In the genomic region with DNA sequence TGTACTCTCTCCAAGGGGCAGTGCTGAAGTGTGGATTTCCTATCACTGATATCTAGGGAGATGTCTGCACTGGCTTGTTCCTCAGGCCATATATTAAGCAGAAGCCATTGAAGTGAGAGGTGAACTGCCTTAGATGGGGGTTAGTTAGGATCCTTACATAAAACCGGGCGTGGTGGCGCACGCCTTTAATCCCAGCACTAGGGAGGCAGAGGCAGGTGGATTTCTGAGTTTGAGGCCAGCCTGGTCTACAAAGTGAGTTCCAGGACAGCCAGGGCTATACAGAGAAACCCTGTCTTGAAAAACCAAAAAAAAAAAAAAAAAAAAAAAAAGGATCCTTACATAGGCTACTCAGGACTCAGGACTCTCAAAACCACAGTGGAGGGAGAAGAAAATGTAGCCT, we compare ENCODE assay signal across 8 mouse cellular contexts. TPM values are rescaled to one million over a fixed set of nuclear protein-coding genes. Genes with fewer than 3 reads are reported as not detected.
DNase-seq lines count a peak whose midpoint lies in the region; ATAC-seq and TF ChIP-seq lines count a peak whose summit lies in the region.
"Not testable (repeated sequence)": the region's sequence is repeated elsewhere in the genome, so short reads cannot be mapped to it uniquely, and the experiment has no call there.

No protein-coding gene starts in this region.

- H3K27me3 ChIP-seq in MEL (ENCODE audit: control insufficient read depth in 1 of 2, insufficient read depth in 2 of 2, low read length in 2 of 2); heart, embryonic 12.5 days (replicated peaks); hindbrain, embryonic 15.5 days; liver, embryonic 16.5 days (ENCODE audit: control insufficient read depth, insufficient read depth, low read depth, low read length); midbrain, embryonic 15.5 days (replicated peaks); stomach, embryonic 14.5 days (ENCODE audit: control insufficient read depth, insufficient read depth, low read length): not testable (repeated sequence)
- H3K27me3 ChIP-seq in forebrain, embryonic 10.5 days (ENCODE audit: poor library complexity, severe bottlenecking), result peaks cover 14% of the 10 kb centered on the region

- not testable (repeated sequence) for TF ChIP-seq EP300 in MEL (IDR thresholded peaks at IDR 0.05; ENCODE audit: low read depth in 1 of 2, low read length in 2 of 2)

- H3K4me2 ChIP-seq in heart, embryonic 12.5 days, result peak overlapping the region; percentile 75
- peak overlapping the region; percentile 88 for H3K4me2 ChIP-seq in hindbrain, embryonic 15.5 days
- H3K4me2 ChIP-seq in liver, embryonic 16.5 days (ENCODE audit: low read depth, low read length), result peak overlapping the region; percentile 96; the same call in 1 of the 2 replicates
- H3K4me2 ChIP-seq in midbrain, embryonic 15.5 days, result peak overlapping the region; percentile 94
- not testable (repeated sequence) for H3K4me2 ChIP-seq in stomach, embryonic 14.5 days (replicated peaks; ENCODE audit: low read depth, low read length)

- not testable (repeated sequence) for TF ChIP-seq POLR2A in MEL (IDR thresholded peaks at IDR 0.05; ENCODE audit: control insufficient read depth in 1 of 2, insufficient read depth in 1 of 2, low read depth in 1 of 2, low read length in 2 of 2, poor library complexity in 1 of 2)

- H3K36me3 ChIP-seq in MEL (ENCODE audit: control insufficient read depth in 1 of 2, insufficient read depth in 2 of 2, low read length in 2 of 2), result peaks cover 0 to 12% of the 10 kb centered on the region in 2 experiments; a peak in 2 of 4 replicates
- H3K36me3 ChIP-seq in forebrain, embryonic 10.5 days (replicated peaks), result peaks cover 23% of the 10 kb centered on the region
- H3K36me3 ChIP-seq in heart, embryonic 12.5 days, result peaks cover 15% of the 10 kb centered on the region
- peaks cover 13% of the 10 kb centered on the region for H3K36me3 ChIP-seq in hindbrain, embryonic 15.5 days
- H3K36me3 ChIP-seq in liver, embryonic 16.5 days (ENCODE audit: control insufficient read depth, insufficient read depth), result peaks cover 16% of the 10 kb centered on the region
- H3K36me3 ChIP-seq in midbrain, embryonic 15.5 days (replicated peaks), result peaks cover 14% of the 10 kb centered on the region
- peaks cover 14% of the 10 kb centered on the region for H3K36me3 ChIP-seq in stomach, embryonic 14.5 days (ENCODE audit: control insufficient read depth, insufficient read depth, low read length)

- 87% methylated on average over 4 of the region's 4 CpGs for WGBS in forebrain, embryonic 10.5 days
- 77% methylated on average over 4 of the region's 4 CpGs for WGBS in heart, embryonic 12.5 days
- WGBS in hindbrain, embryonic 15.5 days, result 83% methylated on average over 4 of the region's 4 CpGs
- 78% methylated on average over 4 of the region's 4 CpGs for WGBS in liver, embryonic 16.5 days (ENCODE audit: insufficient replicate concordance)
- 83% methylated on average over 4 of the region's 4 CpGs for WGBS in midbrain, embryonic 15.5 days
- 90% methylated on average over 4 of the region's 4 CpGs for WGBS in stomach, embryonic 14.5 days

- not testable (repeated sequence) for TF ChIP-seq RAD21 in MEL (IDR thresholded peaks at IDR 0.05; ENCODE audit: low read depth, low read length)

- peak overlapping the region; percentile 72 for H3K27ac ChIP-seq in MEL (ENCODE audit: control insufficient read depth, low read depth, low read length)
- H3K27ac ChIP-seq in forebrain, embryonic 10.5 days, result peak overlapping the region; percentile 100
- H3K27ac ChIP-seq in heart, embryonic 12.5 days (ENCODE audit: poor library complexity, severe bottlenecking), result peak overlapping the region; percentile 100
- H3K27ac ChIP-seq in hindbrain, embryonic 15.5 days (replicated peaks), result peak overlapping the region; percentile 99
- peak overlapping the region; percentile 85 for H3K27ac ChIP-seq in layer of hippocampus, adult 2 months
- peak overlapping the region; percentile 38; the same call in 1 of the 2 replicates for H3K27ac ChIP-seq in liver, embryonic 16.5 days (ENCODE audit: low read length)
- peak overlapping the region; percentile 100 for H3K27ac ChIP-seq in midbrain, embryonic 15.5 days
- H3K27ac ChIP-seq in stomach, embryonic 14.5 days (ENCODE audit: low read length), result peak overlapping the region; percentile 55

- not testable (repeated sequence) for H3K79me2 ChIP-seq in MEL (ENCODE audit: control insufficient read depth, insufficient read depth, low read length, poor library complexity)

- peak overlapping the region; percentile 44 for H3K9ac ChIP-seq in MEL (ENCODE audit: control insufficient read depth, low read depth, low read length, poor library complexity, severe bottlenecking)
- peak overlapping the region; percentile 51 for H3K9ac ChIP-seq in heart, embryonic 12.5 days
- H3K9ac ChIP-seq in hindbrain, embryonic 15.5 days, result peak overlapping the region; percentile 34; the same call in 1 of the 2 replicates
- H3K9ac ChIP-seq in liver, embryonic 16.5 days (ENCODE audit: low read depth, low read length); stomach, embryonic 14.5 days (replicated peaks; ENCODE audit: low read depth, low read length): not testable (repeated sequence)
- H3K9ac ChIP-seq in midbrain, embryonic 15.5 days, result 0 out of 2 replicates have a peak overlapping the region, but pooled peaks have one; percentile 38

- not testable (repeated sequence) for ATAC-seq in heart, embryonic 12.5 days (ENCODE audit: insufficient number of reproducible peaks, low FRiP score); hindbrain, embryonic 15.5 days (ENCODE audit: low FRiP score, low read depth); liver, embryonic 16.5 days (ENCODE audit: low read depth); midbrain, embryonic 15.5 days (replicated peaks); stomach, embryonic 14.5 days (ENCODE audit: insufficient number of reproducible peaks, insufficient read depth, low FRiP score, low read depth)

- TF ChIP-seq CTCF in MEL (IDR thresholded peaks at IDR 0.05 in 2 of 3, conservative IDR thresholded peaks at IDR 0.05 in 1 of 3; ENCODE audit: control insufficient read depth in 1 of 3, insufficient read depth in 1 of 3, low read depth in 2 of 3, low read length in 3 of 3, poor library complexity in 1 of 3, severe bottlenecking in 1 of 3); layer of hippocampus, adult 2 months (conservative IDR thresholded peaks at IDR 0.05): not testable (repeated sequence)

- H3K4me3 ChIP-seq in MEL (ENCODE audit: control insufficient read depth in 1 of 2, insufficient read depth in 1 of 2, low read depth in 2 of 2, low read length in 2 of 2), result peak overlapping the region; percentile 52 to 57
- peak overlapping the region; percentile 54 for H3K4me3 ChIP-seq in forebrain, embryonic 10.5 days
- H3K4me3 ChIP-seq in heart, embryonic 12.5 days; layer of hippocampus, adult 2 months; liver, embryonic 16.5 days (ENCODE audit: low read depth, low read length); stomach, embryonic 14.5 days (ENCODE audit: low read depth, low read length): not testable (repeated sequence)
- peak overlapping the region; percentile 43; the same call in 1 of the 2 replicates for H3K4me3 ChIP-seq in hindbrain, embryonic 15.5 days
- H3K4me3 ChIP-seq in midbrain, embryonic 15.5 days, result peak overlapping the region; percentile 45

- not testable (repeated sequence) for DNase-seq in MEL (ENCODE audit: low read depth, low spot score); forebrain, embryonic 10.5 days (ENCODE audit: extremely low spot score, low spot score); layer of hippocampus, adult 2 months (ENCODE audit: low spot score in 2 of 2)

- H3K4me1 ChIP-seq in MEL (ENCODE audit: control insufficient read depth in 1 of 2, insufficient read depth in 2 of 2, low read length in 2 of 2), result peaks cover 4 to 28% of the 10 kb centered on the region in 2 experiments
- H3K4me1 ChIP-seq in forebrain, embryonic 10.5 days, result peaks cover 83% of the 10 kb centered on the region
- H3K4me1 ChIP-seq in heart, embryonic 12.5 days (replicated peaks), result peaks cover 76% of the 10 kb centered on the region
- H3K4me1 ChIP-seq in hindbrain, embryonic 15.5 days (replicated peaks), result peaks cover 61% of the 10 kb centered on the region
- H3K4me1 ChIP-seq in liver, embryonic 16.5 days (ENCODE audit: control insufficient read depth, low read depth, low read length), result peaks cover 66% of the 10 kb centered on the region
- H3K4me1 ChIP-seq in midbrain, embryonic 15.5 days, result peaks cover 63% of the 10 kb centered on the region
- H3K4me1 ChIP-seq in stomach, embryonic 14.5 days (ENCODE audit: control insufficient read depth, insufficient read depth, low read length), result peaks cover 57% of the 10 kb centered on the region

- not testable (repeated sequence) for H3K9me3 ChIP-seq in MEL (replicated peaks; ENCODE audit: insufficient read depth, low read length); forebrain, embryonic 10.5 days; heart, embryonic 12.5 days (replicated peaks); hindbrain, embryonic 15.5 days; liver, embryonic 16.5 days (replicated peaks; ENCODE audit: control insufficient read depth, low read length); midbrain, embryonic 15.5 days; stomach, embryonic 14.5 days (ENCODE audit: control insufficient read depth, low read depth, low read length)

RNA-seq across cellular contexts. Expression of a gene that starts 0.4 kb away (rescaled TPM):
- total RNA-seq in MEL (2012; rRNA removed), result 21.2 and 27.2 TPM in 2 replicates
- polyA plus RNA-seq in MEL (2012; ENCODE audit: insufficient read depth in 1 of 2, insufficient read length in 2 of 2, low read depth in 1 of 2, low replicate concordance in 2 of 2, missing spikeins in 1 of 2), result 10 to 100 TPM in 1 of 2 experiments, not detected in 1; 56.6 TPM
- 90.9 and 116 TPM in 2 replicates for polyA plus RNA-seq in forebrain, embryonic 10.5 days (2016; fragmentation: Nextera tagmentation; extraction: Ambion mirVana)
- polyA plus RNA-seq in heart, embryonic 12.5 days (2016; fragmentation: Nextera tagmentation; extraction: Ambion mirVana), result 110 and 118 TPM in 2 replicates
- 295 and 319 TPM in 2 replicates for polyA plus RNA-seq in hindbrain, embryonic 15.5 days (2015; fragmentation: Nextera tagmentation; extraction: Ambion mirVana)
- 100 to 1,000 TPM in 1 of 2 experiments, 10 to 100 TPM in 1; 88.3 to 103 TPM for total RNA-seq in layer of hippocampus, adult 2 months (2021)
- 13.8 and 14.2 TPM in 2 replicates for polyA plus RNA-seq in liver, embryonic 16.5 days (2015; fragmentation: Nextera tagmentation; extraction: Ambion mirVana)
- 364 and 392 TPM in 2 replicates for polyA plus RNA-seq in midbrain, embryonic 15.5 days (2015; fragmentation: Nextera tagmentation; extraction: Ambion mirVana)
- polyA plus RNA-seq in stomach, embryonic 14.5 days (2014; fragmentation: Nextera tagmentation; extraction: Ambion mirVana), result 92.7 and 105 TPM in 2 replicates

RNA-seq across cellular contexts. Expression of a gene that starts 6.6 kb away (rescaled TPM):
- 16.9 and 17.7 TPM in 2 replicates for total RNA-seq in MEL (2012; rRNA removed)
- 10 to 100 TPM in 1 of 2 experiments, not detected in 1; 11.4 TPM for polyA plus RNA-seq in MEL (2012; ENCODE audit: insufficient read depth in 1 of 2, insufficient read length in 2 of 2, low read depth in 1 of 2, low replicate concordance in 2 of 2, missing spikeins in 1 of 2)
- 9.8 and 10.7 TPM in 2 replicates for polyA plus RNA-seq in forebrain, embryonic 10.5 days (2016; fragmentation: Nextera tagmentation; extraction: Ambion mirVana)
- 10.4 and 11.7 TPM in 2 replicates for polyA plus RNA-seq in heart, embryonic 12.5 days (2016; fragmentation: Nextera tagmentation; extraction: Ambion mirVana)
- polyA plus RNA-seq in hindbrain, embryonic 15.5 days (2015; fragmentation: Nextera tagmentation; extraction: Ambion mirVana), result 10.1 and 12.7 TPM in 2 replicates
- total RNA-seq in layer of hippocampus, adult 2 months (2021), result 1 to 10 TPM; 7.0 to 7.4 TPM
- 8.4 and 8.7 TPM in 2 replicates for polyA plus RNA-seq in liver, embryonic 16.5 days (2015; fragmentation: Nextera tagmentation; extraction: Ambion mirVana)
- 13.3 and 14.7 TPM in 2 replicates for polyA plus RNA-seq in midbrain, embryonic 15.5 days (2015; fragmentation: Nextera tagmentation; extraction: Ambion mirVana)
- 12.5 and 13.9 TPM in 2 replicates for polyA plus RNA-seq in stomach, embryonic 14.5 days (2014; fragmentation: Nextera tagmentation; extraction: Ambion mirVana)

RNA-seq across cellular contexts. Expression of a gene that starts 13.1 kb away (rescaled TPM):
- total RNA-seq in MEL (2012; rRNA removed), result 0.12 TPM in 1 of 2 replicates, not detected in the other
- 1 to 10 TPM in 1 of 2 experiments, not detected in 1; 2.8 TPM for polyA plus RNA-seq in MEL (2012; ENCODE audit: insufficient read depth in 1 of 2, insufficient read length in 2 of 2, low read depth in 1 of 2, low replicate concordance in 2 of 2, missing spikeins in 1 of 2)
- 23.2 and 24.2 TPM in 2 replicates for polyA plus RNA-seq in forebrain, embryonic 10.5 days (2016; fragmentation: Nextera tagmentation; extraction: Ambion mirVana)
- polyA plus RNA-seq in heart, embryonic 12.5 days (2016; fragmentation: Nextera tagmentation; extraction: Ambion mirVana), result 16.6 and 17.2 TPM in 2 replicates
- 29.1 and 33.6 TPM in 2 replicates for polyA plus RNA-seq in hindbrain, embryonic 15.5 days (2015; fragmentation: Nextera tagmentation; extraction: Ambion mirVana)
- total RNA-seq in layer of hippocampus, adult 2 months (2021), result 1 to 10 TPM; 7.1 to 9.7 TPM
- 0.47 and 0.53 TPM in 2 replicates for polyA plus RNA-seq in liver, embryonic 16.5 days (2015; fragmentation: Nextera tagmentation; extraction: Ambion mirVana)
- 53.4 and 54.6 TPM in 2 replicates for polyA plus RNA-seq in midbrain, embryonic 15.5 days (2015; fragmentation: Nextera tagmentation; extraction: Ambion mirVana)
- 12.2 and 12.5 TPM in 2 replicates for polyA plus RNA-seq in stomach, embryonic 14.5 days (2014; fragmentation: Nextera tagmentation; extraction: Ambion mirVana)

RNA-seq across cellular contexts. Expression of a gene that starts 18.1 kb away (rescaled TPM):
- 8.1 and 8.3 TPM in 2 replicates for total RNA-seq in MEL (2012; rRNA removed)
- 10 to 100 TPM in 1 of 2 experiments, not detected in 1; 26.7 TPM for polyA plus RNA-seq in MEL (2012; ENCODE audit: insufficient read depth in 1 of 2, insufficient read length in 2 of 2, low read depth in 1 of 2, low replicate concordance in 2 of 2, missing spikeins in 1 of 2)
- polyA plus RNA-seq in forebrain, embryonic 10.5 days (2016; fragmentation: Nextera tagmentation; extraction: Ambion mirVana), result 19.1 and 19.8 TPM in 2 replicates
- 25.9 and 28.9 TPM in 2 replicates for polyA plus RNA-seq in heart, embryonic 12.5 days (2016; fragmentation: Nextera tagmentation; extraction: Ambion mirVana)
- polyA plus RNA-seq in hindbrain, embryonic 15.5 days (2015; fragmentation: Nextera tagmentation; extraction: Ambion mirVana), result 22.6 and 26.0 TPM in 2 replicates
- total RNA-seq in layer of hippocampus, adult 2 months (2021), result 10 to 100 TPM; 53.1 to 54.5 TPM
- 2.3 and 2.6 TPM in 2 replicates for polyA plus RNA-seq in liver, embryonic 16.5 days (2015; fragmentation: Nextera tagmentation; extraction: Ambion mirVana)
- polyA plus RNA-seq in midbrain, embryonic 15.5 days (2015; fragmentation: Nextera tagmentation; extraction: Ambion mirVana), result 29.5 and 29.9 TPM in 2 replicates
- polyA plus RNA-seq in stomach, embryonic 14.5 days (2014; fragmentation: Nextera tagmentation; extraction: Ambion mirVana), result 29.3 and 32.1 TPM in 2 replicates

RNA-seq across cellular contexts. Expression of a gene that starts 25.5 kb away (rescaled TPM):
- total RNA-seq in MEL (2012; rRNA removed), result 4.8 and 6.8 TPM in 2 replicates
- polyA plus RNA-seq in MEL (2012; ENCODE audit: insufficient read depth in 1 of 2, insufficient read length in 2 of 2, low read depth in 1 of 2, low replicate concordance in 2 of 2, missing spikeins in 1 of 2), result 10 to 100 TPM in 1 of 2 experiments, not detected in 1; 19.3 TPM
- polyA plus RNA-seq in forebrain, embryonic 10.5 days (2016; fragmentation: Nextera tagmentation; extraction: Ambion mirVana), result 6.8 and 7.3 TPM in 2 replicates
- polyA plus RNA-seq in heart, embryonic 12.5 days (2016; fragmentation: Nextera tagmentation; extraction: Ambion mirVana), result 1.7 and 3.6 TPM in 2 replicates
- 61.4 and 71.3 TPM in 2 replicates for polyA plus RNA-seq in hindbrain, embryonic 15.5 days (2015; fragmentation: Nextera tagmentation; extraction: Ambion mirVana)
- 100 to 1,000 TPM; 331 to 341 TPM for total RNA-seq in layer of hippocampus, adult 2 months (2021)
- 0.44 and 0.65 TPM in 2 replicates for polyA plus RNA-seq in liver, embryonic 16.5 days (2015; fragmentation: Nextera tagmentation; extraction: Ambion mirVana)
- polyA plus RNA-seq in midbrain, embryonic 15.5 days (2015; fragmentation: Nextera tagmentation; extraction: Ambion mirVana), result 65.7 and 66.9 TPM in 2 replicates
- polyA plus RNA-seq in stomach, embryonic 14.5 days (2014; fragmentation: Nextera tagmentation; extraction: Ambion mirVana), result 7.5 and 10.1 TPM in 2 replicates

Comparison
In these comparisons a context has a peak if more than half of its experiments do, and no peak if none do; other contexts are left out.
1. H3K27ac ChIP-seq: peak in every context shown above with its lines; median percentile 100 in forebrain, embryonic 10.5 days; 100 in heart, embryonic 12.5 days; 100 in midbrain, embryonic 15.5 days; 99 in hindbrain, embryonic 15.5 days; 85 in layer of hippocampus, adult 2 months; 72 in MEL; 55 in stomach, embryonic 14.5 days; 38 in liver, embryonic 16.5 days.